Mouse (Mus musculus): ENCODE results near the gene Manba.

GRCm38 (mm10) chr3:135582246-135582645, 96.8 kb downstream of the Manba start:
- TF ChIP-seq CTCF (IDR thresholded peaks at IDR 0.05; ENCODE audit: control insufficient read depth, insufficient read depth, insufficient read length) (no peak), CEBPB (IDR thresholded peaks at IDR 0.05; ENCODE audit: low read depth) (no peak), MYOD1 (IDR thresholded peaks at IDR 0.05; ENCODE audit: control insufficient read depth, insufficient read length, low read depth) (no peak), MYOG (IDR thresholded peaks at IDR 0.05; ENCODE audit: control insufficient read depth, extremely low read depth, insufficient read length) (no peak), MAX (IDR thresholded peaks at IDR 0.05) (no peak)
